Mouse (Mus musculus) myocyte (in vitro differentiated cells): Measurements from ENCODE around the gene Pfn3. TPM values are rescaled to one million over a fixed set of nuclear protein-coding genes. Genes with fewer than 3 reads are reported as not detected.

Source experiments
- H3K27me3 ChIP-seq: one replicate; pipeline ENCODE4 v1.6.1; 2011; ENCODE audit not compliant: control insufficient read depth, insufficient read depth, insufficient read length
- H3K36me3 ChIP-seq: one replicate; pipeline ENCODE4 v1.6.1; 2011; ENCODE audit not compliant: control insufficient read depth, insufficient read depth
- H3K4me2 ChIP-seq: one replicate; pipeline ENCODE4 v1.6.1; 2011; ENCODE audit warnings: low read depth, control low read depth
- H3K4me3 ChIP-seq: one replicate; pipeline ENCODE4 v1.5.1; 2011; ENCODE audit warnings: mild to moderate bottlenecking, control low read depth, moderate library complexity
- H3K79me2 ChIP-seq: one replicate; pipeline ENCODE4 v1.6.1; 2011; ENCODE audit not compliant: control insufficient read depth, insufficient read depth
- H3ac ChIP-seq: one replicate; pipeline ENCODE4 v1.6.1; 2011; ENCODE audit not compliant: control insufficient read depth, insufficient read length
- CEBPB ChIP-seq: IDR thresholded peaks from 2 replicates; pipeline ENCODE4 v1.6.1; 2011; ENCODE audit warnings: mild to moderate bottlenecking, moderate library complexity; ENCODE audit not compliant: poor library complexity, insufficient read depth, severe bottlenecking
- E2F4 ChIP-seq: IDR thresholded peaks from one replicate; pipeline ENCODE4 v1.6.1; 2011; ENCODE audit warnings: mild to moderate bottlenecking, control low read depth, moderate library complexity; ENCODE audit not compliant: insufficient read depth
- MAX ChIP-seq: IDR thresholded peaks from one replicate; pipeline ENCODE4 v1.6.1; 2011; ENCODE audit warnings: low read depth, mild to moderate bottlenecking, control low read depth
- MYOD1 ChIP-seq, 3 experiments: IDR thresholded peaks; one replicate each; pipeline ENCODE4 v1.6.1; 2011; ENCODE audit warnings: control low read depth in 2 of 3, low read depth in 2 of 3, mild to moderate bottlenecking in 2 of 3, moderate library complexity in 1 of 3; ENCODE audit not compliant: insufficient read length in 2 of 3, control insufficient read depth in 1 of 3
- MYOG ChIP-seq, 3 experiments: IDR thresholded peaks; one replicate each; pipeline ENCODE4 v1.6.1; 2011; ENCODE audit warnings: control low read depth in 2 of 3, low read depth in 2 of 3, mild to moderate bottlenecking in 2 of 3; ENCODE audit not compliant: insufficient read length in 2 of 3, control insufficient read depth in 1 of 3, insufficient read depth in 1 of 3
- POLR2A ChIP-seq: IDR thresholded peaks from one replicate; pipeline ENCODE4 v1.6.1; 2011; ENCODE audit warnings: low read depth, mild to moderate bottlenecking, control low read depth, moderate library complexity; ENCODE audit not compliant: insufficient read length
- POLR2AphosphoS2 ChIP-seq: IDR thresholded peaks from one replicate; pipeline ENCODE4 v1.6.1; 2011; ENCODE audit warnings: low read depth, control low read depth; ENCODE audit not compliant: insufficient read length
- REST ChIP-seq: IDR thresholded peaks from one replicate; pipeline ENCODE4 v1.6.1; 2011; ENCODE audit warnings: mild to moderate bottlenecking, control low read depth, moderate library complexity; ENCODE audit not compliant: insufficient read depth, insufficient read length
- SRF ChIP-seq: IDR thresholded peaks from one replicate; pipeline ENCODE4 v1.6.1; 2011; ENCODE audit warnings: low read depth; ENCODE audit not compliant: control insufficient read depth, insufficient read length
- TCF12 ChIP-seq: IDR thresholded peaks from one replicate; pipeline ENCODE4 v1.6.1; 2011; ENCODE audit warnings: mild to moderate bottlenecking, control low read depth; ENCODE audit not compliant: poor library complexity, insufficient read depth, severe bottlenecking
- TCF3 ChIP-seq: IDR thresholded peaks from one replicate; pipeline ENCODE4 v1.6.1; 2011; ENCODE audit warnings: low read depth, control low read depth; ENCODE audit not compliant: insufficient read length
- USF1 ChIP-seq: IDR thresholded peaks from one replicate; pipeline ENCODE4 v1.6.1; 2011; ENCODE audit warnings: low read depth, mild to moderate bottlenecking, control low read depth, moderate library complexity
- polyA plus RNA-seq: library from polyadenylated mRNA; unstranded; fragments of >200 nt; fragmentation: generic; extraction: Trizol; gene quantifications from one replicate; pipeline ENCODE4 v1.2.1, GENCODE M21; 2012; ENCODE audit warnings: missing spikeins

Gene Pfn3
- polyA plus RNA-seq, 1 experiment = not detected

- peaks cover 37% of the 10 kb centered on the region for H3K27me3 ChIP-seq
- H3K4me2 ChIP-seq = no peak overlapping the region
- no peak overlapping the region for H3K4me3 ChIP-seq
- H3ac ChIP-seq = no peak overlapping the region
- H3K36me3 ChIP-seq = no peaks in the 10 kb centered on the region
- no peaks in the 10 kb centered on the region for H3K79me2 ChIP-seq
- TF ChIP-seq USF1 (no peak), SRF (no peak), TCF3 (no peak), CEBPB (peak; percentile 44; the same call in 1 of the 2 replicates)
Measured at GRCm38 (mm10) chr13:55404853-55405782, 9.9 kb downstream of the Pfn3 start.

GRCm38 (mm10) chr13:55403935-55404852, 10.8 kb downstream of the Pfn3 start:
- H3K4me3 ChIP-seq = no peak overlapping the region
- no peaks in the 10 kb centered on the region for H3K79me2 ChIP-seq
- TF ChIP-seq POLR2AphosphoS2 = no peak
- TF ChIP-seq MYOG (IDR thresholded peaks at IDR 0.05; ENCODE audit: control insufficient read depth in 1 of 3, insufficient read depth in 1 of 3, insufficient read length in 2 of 3, low read depth in 2 of 3) = no peak
- no peak for TF ChIP-seq REST
- TF ChIP-seq TCF12 = no peak
- no peak for TF ChIP-seq E2F4
- TF ChIP-seq CEBPB = no peak
- TF ChIP-seq MAX = no peak
- TF ChIP-seq SRF = no peak
- TF ChIP-seq TCF3 = no peak
- no peak for TF ChIP-seq POLR2A
- TF ChIP-seq MYOD1 (IDR thresholded peaks at IDR 0.05; ENCODE audit: control insufficient read depth in 1 of 3, insufficient read length in 2 of 3, low read depth in 2 of 3) = no peak
- TF ChIP-seq USF1 = no peak
- no peaks in the 10 kb centered on the region for H3K36me3 ChIP-seq
- H3K27me3 ChIP-seq = peaks cover 46% of the 10 kb centered on the region
- peak overlapping the region; percentile 9 for H3K4me2 ChIP-seq
- no peak overlapping the region for H3ac ChIP-seq

- H3K36me3 ChIP-seq = no peaks in the 10 kb centered on the region
- no peak for TF ChIP-seq SRF
- no peak overlapping the region for H3K4me2 ChIP-seq
- no peak overlapping the region for H3K4me3 ChIP-seq
- peaks cover 42% of the 10 kb centered on the region for H3K27me3 ChIP-seq
- H3K79me2 ChIP-seq = no peaks in the 10 kb centered on the region
- no peak overlapping the region for H3ac ChIP-seq
Measured at GRCm38 (mm10) chr13:55403266-55403665, 11.8 kb downstream of the Pfn3 start.

- TF ChIP-seq TCF3 (no peak), SRF (no peak), MYOD1 (IDR thresholded peaks at IDR 0.05; ENCODE audit: control insufficient read depth in 1 of 3, insufficient read length in 2 of 3, low read depth in 2 of 3) (no peak)
- Histone ChIP-seq H3ac (no peak overlapping the region), H3K27me3 (peaks cover 37% of the 10 kb centered on the region), H3K79me2 (no peaks in the 10 kb centered on the region), H3K4me3 (no peak overlapping the region), H3K36me3 (no peaks in the 10 kb centered on the region), H3K4me2 (no peak overlapping the region)
Measured at GRCm38 (mm10) chr13:55400039-55400346, 15.0 kb downstream of the Pfn3 start.

GRCm38 (mm10) chr13:55399300-55400038, 15.6 kb downstream of the Pfn3 start:
- H3K27me3 ChIP-seq = peaks cover 42% of the 10 kb centered on the region
- H3K36me3 ChIP-seq = no peaks in the 10 kb centered on the region
- no peak overlapping the region for H3ac ChIP-seq
- no peak overlapping the region for H3K4me3 ChIP-seq
- H3K79me2 ChIP-seq = no peaks in the 10 kb centered on the region
- H3K4me2 ChIP-seq = no peak overlapping the region
- no peak for TF ChIP-seq REST
- peak in 1 of 3 experiments; percentile 59 for TF ChIP-seq MYOD1 (IDR thresholded peaks at IDR 0.05; ENCODE audit: control insufficient read depth in 1 of 3, insufficient read length in 2 of 3, low read depth in 2 of 3)
- TF ChIP-seq MYOG (IDR thresholded peaks at IDR 0.05; ENCODE audit: control insufficient read depth in 1 of 3, insufficient read depth in 1 of 3, insufficient read length in 2 of 3, low read depth in 2 of 3) = no peak
